Mouse (Mus musculus) CD4-positive, CD25-positive, alpha-beta regulatory T cell, adult 2 months (primary cell): ENCODE measurements around the gene BC017158.

Experiments
- DNase-seq: peaks from one replicate; pipeline ENCODE4 v3.0.0-alpha.2; 2012; ENCODE audit warnings: low read depth, low spot score

BC017158 gene

DNA sequence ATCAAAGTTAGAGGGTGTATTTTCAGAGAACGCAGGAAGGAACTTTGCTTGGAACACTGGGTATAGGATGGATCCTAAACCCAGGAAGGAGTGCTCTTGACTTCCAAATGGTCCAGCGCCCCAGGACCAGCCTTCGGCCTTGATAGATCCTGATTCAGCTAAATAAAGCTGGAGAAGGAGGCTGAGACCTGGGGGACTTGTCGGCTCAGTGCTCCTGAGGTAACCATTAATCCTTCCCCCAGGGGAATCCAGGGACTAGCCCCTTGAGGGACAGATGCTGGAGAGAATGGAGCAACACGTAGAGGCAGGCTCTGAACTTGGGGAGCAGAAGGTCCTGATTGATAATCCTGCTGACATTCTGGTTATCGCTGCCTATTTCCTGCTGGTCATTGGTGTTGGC lies 32.6 kb downstream of the BC017158 start, which contains the start of gene Slc5a2:
Gene Slc5a2 (plus strand): TSS at position 247 of the 400 bp plus-strand sequence.
- no peak for DNase-seq

DNA sequence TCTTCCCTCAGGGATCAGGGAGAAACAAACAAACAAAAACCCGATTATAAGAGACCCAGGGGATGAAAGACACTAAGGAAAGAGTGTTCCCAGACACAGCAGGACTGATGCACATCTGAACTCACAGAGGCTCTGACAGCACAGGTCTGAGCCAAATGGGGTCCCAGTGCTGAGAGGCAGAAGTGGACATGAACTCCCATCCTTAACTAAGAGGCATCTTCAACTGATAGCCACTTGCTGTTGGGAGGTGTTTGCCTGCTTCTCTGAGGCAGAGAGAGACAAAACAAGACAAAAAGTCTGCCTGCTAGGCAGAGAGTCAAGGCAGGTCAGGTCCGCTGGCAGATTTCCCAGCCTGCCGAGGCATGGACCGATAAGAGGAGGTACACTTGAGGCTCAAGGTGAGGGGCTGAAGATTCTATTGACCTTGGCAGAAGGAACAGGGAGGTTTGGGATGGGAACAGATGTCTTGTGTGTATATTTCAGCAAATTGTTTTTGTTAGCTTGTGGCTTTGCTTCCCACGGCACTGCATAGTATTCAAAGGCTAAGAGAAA lies 41.1 kb downstream of the BC017158 start:
- no peak for DNase-seq

DNA sequence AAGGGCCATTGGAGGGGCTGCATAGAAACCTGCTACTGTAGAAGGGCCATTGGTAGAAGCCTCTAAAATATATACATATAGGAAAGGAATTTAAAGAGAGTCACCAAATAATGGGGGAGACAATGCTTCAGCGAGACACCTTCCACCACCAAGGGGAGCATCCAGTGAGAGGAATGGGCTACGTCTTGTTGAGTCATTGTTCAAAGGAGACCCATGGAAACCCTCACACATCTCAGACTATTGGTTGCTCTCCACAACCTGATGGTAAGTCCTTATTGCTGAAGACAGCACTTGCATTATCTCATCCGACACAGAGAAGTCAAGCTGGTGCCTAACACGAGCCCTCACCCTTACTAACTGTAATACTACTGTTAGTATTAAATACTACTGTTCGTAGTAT lies 42.2 kb downstream of the BC017158 start:
- DNase-seq, result no peak

DNA sequence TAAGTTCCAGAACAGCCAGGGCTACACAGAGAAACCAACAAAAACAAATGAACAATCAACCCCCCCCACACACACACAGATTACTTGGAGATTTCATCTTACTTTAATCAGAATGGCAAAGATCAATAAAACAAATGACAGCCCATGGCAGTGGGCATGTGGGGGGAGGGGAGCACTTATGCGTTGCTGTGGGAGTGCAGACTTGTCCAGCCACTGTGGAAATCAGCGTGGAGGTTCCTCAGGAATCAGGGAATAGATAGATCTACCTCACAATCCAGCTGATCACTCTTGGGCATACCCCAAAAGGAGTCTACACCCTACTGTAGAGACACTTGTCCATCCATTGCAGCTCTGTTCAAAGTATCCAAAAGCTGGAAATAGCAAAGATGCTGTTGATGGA lies 43.0 kb downstream of the BC017158 start:
- DNase-seq, result no peak

DNA sequence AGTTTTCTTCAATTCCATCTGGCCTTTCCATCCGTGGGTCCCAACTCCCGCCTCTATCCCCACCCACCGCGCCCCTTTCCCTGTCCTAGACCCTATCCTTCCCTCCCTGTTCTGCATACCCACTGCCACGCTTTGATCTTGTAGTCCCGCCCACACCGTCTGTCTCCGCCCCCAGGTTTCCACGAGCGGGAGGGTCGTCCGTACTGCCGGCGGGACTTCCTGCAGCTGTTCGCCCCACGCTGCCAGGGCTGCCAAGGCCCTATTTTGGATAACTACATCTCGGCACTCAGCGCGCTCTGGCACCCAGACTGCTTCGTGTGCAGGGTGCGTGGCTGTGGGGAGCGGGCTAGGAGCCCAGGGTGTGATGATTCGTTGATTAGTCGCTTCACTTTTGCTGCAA lies 45.4 kb downstream of the BC017158 start:
- peak; percentile 66 for DNase-seq

DNA sequence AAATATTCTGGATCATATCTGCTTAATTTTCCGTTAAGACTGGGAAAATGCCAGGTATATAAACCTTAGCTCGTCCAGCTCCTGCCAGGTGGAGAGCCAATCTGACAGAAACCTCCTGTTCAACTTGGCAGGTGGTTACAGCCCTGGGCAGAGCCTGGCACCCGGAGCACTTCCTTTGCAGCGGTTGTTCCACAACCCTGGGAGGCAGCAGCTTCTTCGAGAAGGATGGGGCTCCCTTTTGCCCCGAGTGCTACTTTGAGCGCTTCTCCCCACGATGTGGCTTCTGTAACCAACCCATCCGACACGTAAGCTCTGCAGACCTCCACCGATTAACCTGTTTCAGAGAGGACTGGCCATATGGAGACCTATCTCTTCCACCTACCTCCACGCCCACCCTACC lies 46.0 kb downstream of the BC017158 start:
- DNase-seq, result peak; percentile 14

DNA sequence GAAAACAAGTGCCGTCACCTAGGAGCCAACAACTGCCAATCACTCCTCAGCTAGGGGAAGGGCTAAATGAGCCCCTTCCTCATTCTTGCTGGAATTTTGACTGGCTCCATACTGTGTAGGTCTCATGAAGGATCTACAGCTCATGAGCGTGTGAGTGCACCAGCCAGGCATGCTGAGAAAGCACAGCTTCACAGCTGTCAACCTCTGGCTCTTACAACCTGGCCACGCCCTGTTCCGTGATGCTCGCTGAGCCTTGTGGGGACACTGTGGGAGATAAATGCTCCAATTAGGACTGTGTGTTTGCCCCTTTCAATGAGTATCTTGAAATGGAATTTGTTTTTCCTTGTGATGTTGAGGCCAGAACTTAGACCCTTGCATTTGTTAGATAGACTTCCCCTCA lies 48.0 kb downstream of the BC017158 start:
- no peak for DNase-seq

DNA sequence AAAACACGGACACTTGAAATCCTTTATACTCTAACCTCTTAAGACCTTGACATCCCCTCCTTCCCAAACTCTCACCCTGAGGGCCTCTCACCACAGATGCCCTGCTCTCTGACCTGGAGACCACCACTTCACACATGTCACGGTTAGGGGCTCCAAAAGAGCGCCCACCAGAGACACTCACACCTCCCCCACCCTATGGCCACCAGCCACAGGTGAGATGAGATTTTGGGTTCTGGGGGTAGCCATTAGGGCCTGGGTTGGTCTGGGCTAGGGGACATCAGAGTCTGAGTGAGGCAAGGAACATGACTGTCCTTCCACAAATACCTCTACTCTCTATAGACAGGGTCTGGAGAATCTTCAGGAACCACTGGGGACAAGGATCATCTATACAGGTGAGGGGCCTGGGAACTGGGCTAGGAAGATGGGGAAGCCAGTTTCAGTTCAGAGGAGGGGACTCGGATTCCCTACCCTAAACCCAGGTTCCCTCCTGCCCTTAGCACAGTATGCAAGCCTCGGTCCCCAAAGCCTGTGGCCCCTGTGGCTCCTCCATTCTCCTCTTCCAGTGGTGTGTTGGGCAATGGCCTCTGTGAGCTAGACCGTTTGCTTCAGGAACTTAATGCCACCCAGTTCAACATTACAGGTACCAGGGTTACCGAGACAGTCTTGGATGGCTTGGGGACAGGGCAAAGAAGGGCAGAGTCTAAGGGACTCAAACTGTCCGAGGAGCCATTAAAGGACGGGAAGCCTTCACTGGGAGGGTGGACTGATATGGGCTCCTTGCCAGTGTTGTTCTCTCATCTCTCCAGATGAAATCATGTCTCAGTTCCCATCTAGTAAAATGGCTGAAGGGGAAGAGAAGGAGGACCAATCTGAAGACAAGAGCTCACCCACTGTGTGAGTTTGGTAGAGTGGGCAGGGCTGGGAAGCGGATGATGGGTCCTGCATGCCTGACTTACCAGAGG lies 49.6 kb downstream of the BC017158 start:
- DNase-seq, result no peak

DNA sequence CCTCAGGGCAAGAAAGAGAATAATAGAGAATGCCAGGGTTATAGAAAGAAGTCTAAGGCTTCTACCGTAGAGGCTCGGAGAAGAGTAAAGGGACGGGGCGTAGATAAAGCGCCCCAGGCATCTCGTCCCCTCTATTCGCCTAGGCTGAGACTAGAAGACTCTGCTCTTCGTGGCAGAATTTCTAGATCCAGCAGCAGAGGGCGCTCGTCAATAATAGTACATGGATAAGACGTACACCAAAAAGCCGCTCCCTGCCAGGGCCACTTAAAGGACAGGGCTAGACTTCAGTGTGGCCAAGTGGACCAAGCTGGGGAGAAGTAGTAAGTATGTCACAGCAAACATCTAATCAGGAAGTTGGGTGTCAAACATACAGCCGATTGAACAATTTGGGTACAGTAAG lies 50.5 kb downstream of the BC017158 start:
- peak; percentile 85 for DNase-seq

DNA sequence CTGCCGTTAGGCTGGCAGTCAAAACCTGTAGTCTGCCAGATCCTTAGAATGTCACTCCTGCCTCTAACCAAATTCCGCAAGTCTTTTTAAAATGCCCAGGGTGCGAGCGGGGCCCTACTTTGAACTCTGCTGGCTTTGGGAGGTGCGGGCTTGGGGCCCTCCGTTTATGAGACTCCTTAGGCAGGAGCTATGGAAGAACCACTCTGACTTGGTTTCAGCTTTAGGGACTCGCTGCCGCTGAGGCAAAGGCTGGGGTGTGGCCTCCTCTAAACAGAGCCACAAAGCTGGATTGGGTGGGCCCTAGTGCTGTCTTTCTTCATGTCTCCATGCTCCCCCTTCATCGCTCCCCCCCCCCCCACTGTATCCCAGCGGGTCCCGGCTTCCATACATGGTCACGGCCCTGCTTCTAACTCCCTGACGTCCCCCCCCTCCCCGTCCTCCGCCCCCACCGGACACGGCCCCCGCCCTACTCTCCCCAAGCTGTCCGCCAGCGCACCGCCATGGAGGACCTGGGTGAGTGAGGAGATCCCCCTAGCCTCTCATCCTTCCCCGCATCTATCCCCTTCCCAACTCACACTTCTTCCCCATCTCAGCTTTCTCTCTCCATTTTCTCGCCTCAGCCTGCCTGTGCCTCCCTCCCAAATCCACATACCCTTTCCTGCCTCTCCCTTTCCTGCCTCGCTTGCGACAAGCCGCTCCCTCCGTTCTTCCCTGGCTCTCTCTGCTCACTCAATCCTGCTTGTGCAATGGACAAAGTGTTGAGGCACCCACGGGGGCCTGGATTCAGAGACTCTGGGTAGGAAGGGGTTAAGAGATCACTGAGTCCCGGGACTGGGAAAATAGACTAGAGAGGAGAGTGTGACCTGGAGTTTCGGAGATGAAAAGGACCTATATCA lies 51.2 kb downstream of the BC017158 start, which contains the start of gene Tgfb1i1:
Gene Tgfb1i1 (plus strand): TSS at position 317 of the 896 bp plus-strand sequence.
- no peak for DNase-seq

DNA sequence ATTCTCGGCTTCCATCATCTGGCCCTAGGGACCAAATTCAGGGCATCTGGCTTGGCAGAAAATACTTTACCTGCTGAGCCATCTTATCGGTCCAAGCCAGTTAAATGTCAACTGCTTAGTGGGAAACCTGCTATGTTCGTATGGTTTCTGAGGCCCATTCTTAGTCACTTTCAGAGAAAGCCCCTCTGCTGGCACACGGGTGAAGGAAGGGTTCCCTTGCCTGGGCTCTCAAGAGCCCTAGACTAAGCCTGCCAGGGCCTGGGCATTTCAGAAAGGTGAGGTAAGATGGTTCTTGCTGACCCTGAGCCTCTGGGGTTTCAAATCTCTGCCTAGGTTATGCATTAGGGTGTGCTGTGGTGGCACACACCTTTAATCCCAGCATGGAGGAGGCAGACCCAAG lies 52.4 kb downstream of the BC017158 start:
- no peak for DNase-seq

DNA sequence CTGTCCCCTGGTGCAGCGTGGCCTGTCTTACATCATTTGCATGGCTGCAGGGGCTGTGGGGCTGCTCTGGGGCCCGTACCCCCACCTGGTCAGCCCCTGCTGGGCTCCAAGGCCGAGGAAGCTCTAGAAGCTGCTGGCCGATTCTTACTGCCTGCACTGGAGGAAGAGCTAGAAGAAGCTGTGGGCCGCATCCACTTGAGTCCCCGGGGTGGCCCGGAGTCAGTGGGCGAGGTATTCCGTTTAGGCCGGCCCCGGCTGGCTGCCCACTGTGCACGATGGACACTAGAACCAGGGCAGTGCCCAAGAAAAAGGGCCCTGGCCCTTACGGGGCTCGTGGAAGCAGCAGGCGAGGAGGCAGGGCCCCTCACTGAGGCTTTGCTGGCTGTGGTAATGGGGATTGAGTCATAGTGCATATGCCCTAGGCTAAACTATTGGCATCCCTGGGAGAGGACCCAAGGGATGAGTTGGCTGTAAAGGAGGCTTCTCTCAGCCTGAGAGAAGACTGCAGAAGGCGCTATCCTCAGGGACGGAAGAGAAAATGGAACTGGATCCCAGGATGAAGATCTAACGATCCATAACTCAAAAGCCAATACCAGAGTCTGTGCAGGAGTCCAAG lies 53.5 kb downstream of the BC017158 start:
- no peak for DNase-seq

DNA sequence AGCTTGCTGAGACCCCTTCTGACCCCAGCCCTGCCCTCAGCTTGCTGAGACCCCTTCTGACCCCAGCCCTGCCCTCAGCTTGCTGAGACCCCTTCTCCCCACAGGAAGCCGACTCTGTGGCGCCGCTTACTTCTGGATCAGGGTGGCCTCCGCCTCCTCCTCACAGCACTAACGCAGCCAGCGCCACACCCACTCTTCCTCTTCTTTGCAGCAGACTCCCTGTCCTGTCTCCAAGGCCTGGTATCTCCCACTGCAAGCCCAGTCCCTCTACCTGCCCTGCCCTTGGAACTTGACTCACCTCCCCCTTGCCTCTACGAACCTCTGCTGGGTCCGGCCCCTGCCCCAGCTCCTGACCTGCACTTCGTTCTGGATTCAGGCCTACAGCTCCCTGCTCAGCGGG lies 54.0 kb downstream of the BC017158 start:
- DNase-seq, result no peak

DNA sequence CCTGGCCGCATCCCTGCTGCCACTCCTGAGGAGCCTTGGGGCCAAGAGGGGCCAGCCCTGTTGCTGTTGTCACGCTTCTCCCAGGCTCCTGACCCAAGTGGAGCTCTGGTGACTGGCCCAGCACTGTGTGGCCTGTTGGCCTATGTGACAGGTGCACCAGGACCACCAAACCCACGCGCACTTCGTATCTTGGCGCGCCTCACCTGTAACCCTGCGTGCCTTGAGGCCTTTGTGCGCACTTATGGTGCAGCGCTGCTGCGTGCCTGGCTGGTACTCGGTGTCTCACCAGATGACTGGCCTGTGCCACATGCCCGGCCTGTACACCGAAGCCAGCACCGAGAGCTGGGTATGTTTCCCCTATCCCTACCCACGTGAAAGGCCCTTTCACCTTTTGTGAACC lies 55.6 kb downstream of the BC017158 start:
- no peak for DNase-seq

DNA sequence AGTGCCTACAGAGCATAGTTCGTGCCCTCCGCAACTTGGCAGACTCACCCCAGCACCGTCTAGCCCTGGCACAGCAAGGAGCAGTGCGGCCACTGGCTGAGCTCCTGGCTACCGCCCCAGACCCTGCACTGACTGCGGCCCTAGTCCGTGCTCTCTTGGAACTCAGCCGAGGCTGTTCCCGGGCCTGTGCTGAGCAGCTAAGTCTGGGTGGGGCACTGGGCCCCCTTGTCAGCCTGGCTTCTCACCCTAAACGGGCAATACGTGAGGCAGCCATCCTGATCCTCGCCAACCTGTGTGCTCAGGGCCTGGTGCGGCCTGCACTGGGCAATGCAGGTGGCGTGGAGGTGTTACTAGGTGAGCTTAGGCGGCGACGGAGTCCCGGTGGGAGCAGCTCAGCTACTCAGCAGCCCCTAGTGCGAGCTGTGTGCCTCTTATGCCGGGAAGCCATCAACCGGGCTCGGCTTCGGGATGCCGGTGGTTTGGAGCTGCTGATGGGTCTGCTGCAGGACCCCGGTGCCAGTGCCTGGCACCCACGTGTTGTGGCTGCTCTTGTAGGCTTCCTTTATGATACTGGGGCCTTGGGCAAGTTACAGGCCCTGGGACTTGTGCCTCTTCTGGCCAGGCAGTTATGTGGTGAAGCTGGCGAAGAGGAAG lies 57.7 kb downstream of the BC017158 start:
- peak; percentile 17 for DNase-seq

DNA sequence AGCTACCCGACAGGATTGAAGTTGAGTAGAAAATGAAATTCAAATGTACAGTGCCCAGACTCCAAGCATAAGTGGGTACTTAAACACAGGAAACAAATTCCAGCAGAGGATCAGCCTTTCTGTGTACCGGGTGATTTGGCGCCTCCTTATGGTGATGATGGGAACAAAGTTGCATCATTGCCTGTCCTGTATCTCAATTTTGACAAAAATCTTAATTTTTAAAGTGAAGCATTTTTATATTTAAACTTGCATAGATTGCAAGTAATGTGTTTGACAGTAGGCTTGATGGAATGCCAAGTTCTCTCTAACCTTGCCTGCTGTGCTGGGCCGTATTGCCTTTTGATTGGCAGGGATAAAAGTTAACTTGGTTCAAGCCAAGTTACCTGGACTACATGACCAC lies 59.0 kb downstream of the BC017158 start:
- DNase-seq, result peak; percentile 78

DNA sequence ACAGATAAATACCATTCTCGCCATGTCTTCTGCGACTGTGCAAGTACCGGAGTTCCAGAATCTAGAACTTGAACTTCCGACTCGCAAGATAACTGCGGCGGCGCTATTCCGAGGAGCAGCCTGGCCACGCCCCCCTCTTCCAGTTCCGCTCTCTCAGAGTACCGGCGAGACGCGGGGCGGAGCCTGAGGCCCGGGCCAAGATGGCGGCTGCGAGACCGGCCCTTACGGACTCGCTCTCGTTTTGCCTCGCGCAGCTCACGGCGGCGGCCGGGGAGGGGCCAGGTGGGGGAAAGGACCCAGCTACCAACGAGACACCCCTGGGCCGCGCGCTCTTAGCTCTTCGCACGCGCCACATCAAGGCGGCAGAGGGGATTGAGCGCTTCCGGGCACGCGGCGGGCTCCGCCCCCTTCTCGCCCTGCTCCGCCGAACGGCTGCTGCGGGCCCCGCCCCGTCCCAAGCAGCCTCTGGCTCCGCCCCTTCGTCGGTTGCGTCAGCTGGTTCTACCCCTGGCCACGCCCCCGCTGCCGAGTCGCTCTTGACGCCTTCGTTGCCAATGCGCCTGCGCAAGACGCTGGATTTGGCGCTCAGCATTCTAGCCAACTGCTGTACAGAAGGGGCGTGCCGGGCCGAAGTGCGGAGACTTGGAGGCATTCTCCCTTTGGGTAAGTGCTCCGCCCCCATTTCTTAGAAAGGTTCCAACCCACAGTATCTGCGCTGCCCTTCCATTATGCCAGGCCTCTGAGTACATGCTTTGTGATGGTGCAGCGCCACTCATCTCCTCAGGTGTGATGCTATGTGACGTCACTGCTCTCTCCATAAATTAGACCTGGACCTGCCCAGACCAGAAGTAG lies 59.8 kb downstream of the BC017158 start, which contains the start of gene 9130023H24Rik:
Gene 9130023H24Rik (minus strand): TSS at position 105 of the 852 bp plus-strand sequence.
- peak; percentile 100 for DNase-seq

DNA sequence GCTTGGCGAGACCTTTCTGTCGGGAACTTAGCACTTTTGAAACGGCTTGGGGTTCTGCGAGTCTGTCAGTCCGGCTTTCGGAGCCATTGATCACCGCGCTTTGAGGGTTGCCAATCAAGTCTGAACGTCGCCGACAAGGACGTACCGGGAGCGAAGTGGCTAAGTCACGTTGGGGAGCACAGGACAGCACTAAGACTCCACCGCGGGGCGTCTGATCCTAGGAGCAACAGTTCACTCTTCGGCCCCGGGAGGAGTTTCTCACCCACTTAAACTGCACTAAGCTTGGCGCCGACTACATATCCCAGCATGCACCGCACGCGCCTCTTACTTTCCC lies 60.4 kb downstream of the BC017158 start:
- DNase-seq, result no peak

DNA sequence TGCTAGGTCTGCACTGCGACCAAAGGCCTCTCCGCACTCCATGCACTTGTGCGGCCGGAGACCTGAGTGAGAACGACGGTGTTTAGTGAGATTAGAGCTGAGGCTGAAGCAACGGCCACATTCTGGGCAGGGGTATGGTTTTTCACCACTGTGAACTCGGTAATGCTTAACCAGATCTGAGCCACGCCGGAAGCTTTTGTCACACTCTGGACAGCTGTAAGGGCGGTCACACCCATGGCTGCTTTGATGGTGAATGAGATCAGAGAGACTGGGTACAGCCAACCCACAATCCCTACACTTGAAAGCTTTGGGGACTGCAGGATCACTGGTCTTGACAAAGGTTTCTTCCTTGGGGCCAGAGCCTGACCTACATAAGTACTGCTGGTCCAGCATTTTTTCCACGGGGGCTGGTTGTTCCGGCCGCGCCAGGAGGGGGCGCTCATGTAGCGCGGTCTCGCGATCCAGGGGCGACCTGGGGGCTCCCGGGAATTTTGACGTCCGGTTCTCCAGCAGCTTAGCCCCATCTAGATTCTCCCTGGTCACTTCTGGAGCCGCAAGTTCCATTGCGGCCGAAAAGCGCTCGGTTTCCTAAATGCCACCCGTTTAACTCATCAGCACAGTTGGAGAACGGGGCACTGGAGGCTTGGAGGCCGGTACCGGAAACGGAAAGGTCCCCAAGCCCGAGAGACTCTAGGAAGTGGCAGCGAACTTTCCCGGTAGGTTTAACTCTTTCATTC lies 60.9 kb downstream of the BC017158 start, which contains the start of gene Armc5:
Gene Armc5 (plus strand): TSS at position 487 of the 737 bp plus-strand sequence.
- DNase-seq, result peak; percentile 77
